Mouse (Mus musculus): Measurements from ENCODE around the gene Bod1l.

Bod1l gene

DNA sequence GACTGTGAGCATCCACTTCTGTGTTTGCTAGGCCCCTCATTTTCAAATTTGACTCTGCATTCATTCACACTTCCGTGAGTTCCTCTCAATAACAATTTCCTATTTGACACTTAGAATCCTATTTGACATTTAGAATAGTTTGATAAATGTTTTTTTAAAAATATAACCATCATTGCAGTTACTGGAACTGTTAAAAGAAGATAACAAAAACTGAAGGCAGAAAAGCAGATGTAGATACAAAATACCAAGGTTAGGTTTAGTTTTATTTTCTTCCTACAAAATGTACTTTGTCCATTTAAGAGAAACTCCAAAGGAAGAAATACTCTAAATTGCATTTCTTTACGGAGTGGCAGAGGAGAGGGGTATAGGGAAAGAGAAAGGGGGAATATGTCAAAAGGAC is 42.5 kb downstream of the Bod1l start:
- DNase-seq (ENCODE audit: low spot score in 2 of 2): no peak

DNA sequence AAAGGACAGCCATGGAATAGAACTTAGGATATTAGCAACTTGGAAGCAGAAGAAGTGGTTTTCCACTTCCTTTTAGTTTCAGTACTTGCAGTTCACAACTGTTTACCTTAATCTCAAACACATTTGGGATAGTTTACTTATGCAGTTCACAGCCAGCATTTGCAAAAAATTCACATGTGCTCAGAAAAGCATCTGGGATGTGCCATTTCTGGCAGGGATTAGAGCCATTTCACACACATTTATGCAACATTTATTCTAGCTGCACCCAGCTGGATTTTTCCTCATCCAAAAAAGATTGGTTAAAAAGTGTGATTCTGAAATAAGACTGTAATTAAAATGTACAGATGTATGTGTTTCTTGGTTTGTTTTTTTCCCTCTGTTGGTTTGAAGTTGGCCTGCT is 49.7 kb downstream of the Bod1l start:
- no peak for DNase-seq (ENCODE audit: low spot score in 2 of 2)

DNA sequence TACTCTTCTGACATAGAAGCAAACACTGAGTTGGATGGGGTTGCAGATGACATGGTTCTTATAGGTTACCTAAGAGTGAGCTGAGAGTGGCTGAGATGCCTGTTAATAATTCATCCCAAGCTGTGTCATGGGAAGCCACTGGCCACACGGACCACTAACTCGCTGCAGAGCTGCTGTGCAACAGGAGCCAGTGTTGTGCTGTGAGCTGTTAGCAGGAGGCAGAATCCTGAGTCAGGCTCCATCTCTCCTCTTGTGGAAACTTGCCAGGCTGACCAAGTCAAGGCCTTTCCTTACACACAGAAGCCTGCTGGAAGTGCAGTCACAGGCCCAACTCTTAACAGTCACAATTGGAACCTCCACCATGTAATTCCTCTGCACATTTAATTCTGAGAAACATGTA is 53.6 kb downstream of the Bod1l start:
- DNase-seq (ENCODE audit: low spot score in 2 of 2): no peak

DNA sequence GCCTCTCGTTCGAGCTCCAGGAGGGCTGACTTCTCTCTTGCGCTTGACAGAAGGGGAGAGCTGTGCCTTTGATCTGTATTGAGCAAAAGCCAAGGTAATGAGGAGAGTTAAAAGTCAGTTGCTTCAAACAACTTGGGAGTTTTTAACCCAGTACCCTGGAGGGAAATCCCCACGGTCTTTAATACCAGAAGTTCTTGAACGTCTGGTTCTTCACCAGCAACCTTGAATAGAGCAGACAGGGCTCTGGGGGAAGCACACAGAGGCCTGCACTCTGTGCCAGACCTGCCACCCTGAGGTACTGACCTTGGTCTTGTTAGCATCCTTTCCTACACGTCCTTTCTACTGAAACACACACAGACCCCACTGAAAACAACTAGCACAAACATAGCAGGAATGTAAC is 55.2 kb downstream of the Bod1l start:
- DNase-seq (ENCODE audit: low spot score in 2 of 2): no peak

DNA sequence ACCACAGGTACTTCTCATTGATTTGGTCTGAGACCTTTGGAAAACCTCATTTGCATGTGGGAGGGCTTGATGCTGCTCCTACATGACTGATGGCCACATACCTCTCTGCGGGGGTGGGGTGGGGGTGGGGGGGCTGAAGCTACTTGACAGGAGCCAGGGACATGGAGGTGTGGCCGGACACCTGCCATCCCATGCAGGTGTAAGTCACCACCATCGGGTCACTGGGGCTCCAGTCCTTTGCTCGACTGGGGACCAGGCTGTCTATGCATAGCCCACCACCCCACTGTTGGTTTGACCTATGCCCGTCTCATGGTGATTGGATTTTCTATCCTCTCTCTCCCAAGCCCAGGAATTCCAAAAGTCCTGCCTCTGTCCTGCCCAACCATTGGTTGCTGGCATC is 62.2 kb downstream of the Bod1l start:
- DNase-seq (ENCODE audit: low spot score in 2 of 2): no peak

DNA sequence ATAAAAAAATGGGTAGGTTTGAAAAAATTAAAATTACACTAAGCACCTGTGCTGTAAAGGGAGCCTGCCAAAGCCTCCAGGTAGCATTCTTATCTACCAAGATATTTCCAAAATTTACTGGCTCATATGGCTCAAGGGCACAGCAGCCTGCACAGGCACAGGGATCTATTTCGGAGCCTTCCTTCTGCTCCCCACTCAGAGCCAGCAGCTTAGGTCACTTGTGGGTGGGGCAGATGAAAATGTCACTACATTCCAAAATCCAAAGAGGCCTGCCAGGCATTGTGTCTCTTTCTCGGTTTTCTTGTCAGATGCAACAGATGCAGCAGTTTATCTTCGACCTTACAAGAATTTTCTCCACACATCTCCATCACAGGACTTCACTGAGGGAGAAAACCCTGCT is 64.1 kb downstream of the Bod1l start:
- DNase-seq (ENCODE audit: low spot score in 2 of 2): no peak

DNA sequence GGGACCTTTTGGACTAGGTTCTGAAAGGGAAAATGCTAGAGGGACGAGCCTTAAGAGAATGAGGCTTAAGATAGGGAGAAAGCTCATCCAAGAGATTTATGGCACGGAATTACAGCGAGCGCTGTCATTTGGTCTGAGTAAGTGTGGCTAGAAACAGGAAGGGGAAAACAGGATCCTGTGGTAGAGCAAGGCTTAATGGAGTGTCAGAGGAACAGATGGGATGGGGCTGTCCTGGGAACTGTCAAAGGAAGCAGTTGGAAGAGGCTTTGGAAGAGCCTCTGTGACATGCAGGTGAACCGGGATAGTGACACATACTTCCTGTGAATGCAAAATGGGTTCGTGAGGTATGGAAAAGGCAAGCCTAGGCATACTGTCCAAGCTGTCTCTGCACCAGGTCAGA is 68.4 kb downstream of the Bod1l start:
- no peak for DNase-seq (ENCODE audit: low spot score in 2 of 2)

DNA sequence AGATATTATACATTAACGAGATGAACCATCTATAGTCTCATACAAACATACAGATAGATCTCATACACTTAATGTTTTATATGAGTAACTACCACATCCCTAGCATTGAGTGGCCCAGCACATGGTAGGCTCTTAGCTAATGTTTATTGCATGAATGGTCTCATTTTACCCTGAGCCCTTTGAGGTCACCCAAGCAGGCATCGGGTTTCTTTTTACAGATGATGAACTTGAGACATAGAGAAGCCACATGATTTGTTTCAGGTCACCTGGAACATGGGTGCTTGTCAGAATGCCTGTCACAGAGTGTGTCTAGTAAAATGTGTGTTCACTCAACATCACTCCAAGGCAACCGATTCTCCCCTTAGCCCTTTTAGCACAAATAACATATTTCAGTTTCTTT is 68.8 kb downstream of the Bod1l start:
- no peak for DNase-seq (ENCODE audit: low spot score in 2 of 2)

DNA sequence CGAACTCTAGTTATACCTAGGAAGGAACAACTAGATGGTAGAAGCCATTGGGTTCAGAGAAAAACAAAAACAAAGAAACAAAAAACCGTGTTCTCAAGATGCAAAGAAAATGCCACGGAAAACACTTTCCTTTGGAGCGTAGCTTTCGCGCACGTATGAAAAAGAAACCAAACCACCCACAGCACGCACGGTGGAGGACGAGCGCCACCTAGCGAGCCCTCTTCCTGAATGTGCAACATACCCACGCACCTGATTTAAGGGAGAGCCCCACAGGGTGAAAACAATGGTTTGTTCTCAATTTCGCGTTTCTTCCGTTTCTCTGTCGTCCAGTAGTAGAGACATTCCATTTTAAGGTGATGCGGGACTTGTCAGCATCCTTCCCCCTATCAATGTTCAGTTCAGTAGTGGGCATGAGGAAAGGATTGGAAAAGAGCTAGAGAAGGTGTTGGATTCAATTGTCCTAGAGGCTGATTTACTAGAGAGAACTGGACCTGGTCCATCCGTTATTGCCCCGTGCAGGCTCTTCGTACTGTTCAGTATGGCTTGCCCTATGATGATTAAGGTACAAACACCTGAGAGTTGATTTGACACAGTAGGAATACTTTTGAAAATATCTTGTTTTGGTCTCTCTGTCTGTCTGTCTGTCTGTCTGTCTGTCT is 75.6 kb downstream of the Bod1l start:
- DNase-seq (ENCODE audit: low spot score in 2 of 2): peak; percentile 80 to 86

DNA sequence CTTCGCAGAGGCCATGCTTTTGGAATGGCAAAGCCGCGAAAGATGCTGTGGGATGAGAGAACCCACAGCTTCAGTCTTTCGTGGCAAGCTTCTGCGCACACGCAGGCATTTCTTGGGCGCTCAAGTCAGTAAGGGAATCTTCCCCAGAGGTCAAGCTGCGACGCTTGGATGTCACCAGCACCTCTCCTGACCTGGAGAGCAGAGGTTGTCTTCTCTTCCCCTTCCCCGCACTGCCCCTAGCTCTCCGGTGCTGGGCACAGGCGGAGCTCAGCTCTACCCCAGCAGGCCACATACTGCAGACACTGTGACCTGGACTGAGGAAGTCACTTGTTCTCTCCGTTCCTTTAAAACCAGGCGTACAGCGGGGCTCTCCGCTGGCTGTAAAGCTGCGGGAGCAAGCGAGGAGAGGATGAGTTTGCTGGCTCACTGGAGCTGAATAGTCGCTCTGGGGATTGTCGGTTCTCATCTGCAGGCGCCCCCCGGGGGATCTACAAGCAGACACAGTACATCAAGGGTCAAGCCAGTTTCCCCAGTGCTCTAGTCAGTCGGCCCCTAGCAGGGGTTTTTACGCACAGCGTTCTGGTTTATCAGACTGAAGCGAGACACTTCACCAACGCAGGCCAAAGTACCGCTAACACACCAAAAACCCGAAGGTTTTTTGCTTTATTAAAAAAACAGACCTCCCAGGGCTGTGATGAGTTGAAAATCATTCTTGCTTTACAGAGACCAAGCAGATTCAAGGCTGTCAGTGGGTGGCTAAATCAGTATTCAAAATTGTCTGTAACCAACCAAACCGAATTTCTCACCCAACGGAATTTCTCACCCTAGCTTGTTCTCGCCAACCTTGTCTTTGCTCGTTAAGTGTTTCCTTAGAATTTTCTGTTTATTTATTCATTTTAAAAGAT is 76.6 kb downstream of the Bod1l start:
- DNase-seq (ENCODE audit: low spot score in 2 of 2): no peak

DNA sequence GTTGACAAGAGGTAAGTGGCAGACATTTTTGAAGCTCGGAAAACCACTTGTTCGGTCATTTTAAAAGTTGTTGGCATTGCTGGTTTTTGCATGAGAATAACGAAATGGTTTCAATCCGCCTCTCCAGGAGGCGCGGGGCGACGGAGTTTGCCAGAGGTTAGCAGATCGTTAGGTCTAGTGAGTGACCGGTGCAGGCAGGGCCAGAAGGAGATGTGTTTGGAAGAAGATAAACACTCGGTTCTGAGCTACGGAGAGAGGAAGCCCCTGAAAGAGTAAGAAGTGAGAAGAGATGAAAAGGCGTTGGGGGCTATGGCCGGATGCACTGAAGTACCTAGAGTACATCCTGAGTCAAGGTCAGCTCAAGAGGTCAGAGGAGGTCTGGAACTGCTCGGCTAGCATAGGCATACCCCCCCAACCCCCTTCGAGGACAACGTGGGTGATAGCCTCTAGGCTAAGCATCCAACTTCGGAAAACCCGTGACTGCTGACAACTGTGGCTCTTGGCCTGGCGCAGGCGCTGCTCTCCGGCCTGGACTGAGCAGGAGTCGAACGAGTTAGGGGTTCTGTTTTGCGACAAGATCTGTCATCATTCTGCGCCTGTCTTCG is 77.6 kb downstream of the Bod1l start:
- DNase-seq (ENCODE audit: low spot score in 2 of 2): no peak

DNA sequence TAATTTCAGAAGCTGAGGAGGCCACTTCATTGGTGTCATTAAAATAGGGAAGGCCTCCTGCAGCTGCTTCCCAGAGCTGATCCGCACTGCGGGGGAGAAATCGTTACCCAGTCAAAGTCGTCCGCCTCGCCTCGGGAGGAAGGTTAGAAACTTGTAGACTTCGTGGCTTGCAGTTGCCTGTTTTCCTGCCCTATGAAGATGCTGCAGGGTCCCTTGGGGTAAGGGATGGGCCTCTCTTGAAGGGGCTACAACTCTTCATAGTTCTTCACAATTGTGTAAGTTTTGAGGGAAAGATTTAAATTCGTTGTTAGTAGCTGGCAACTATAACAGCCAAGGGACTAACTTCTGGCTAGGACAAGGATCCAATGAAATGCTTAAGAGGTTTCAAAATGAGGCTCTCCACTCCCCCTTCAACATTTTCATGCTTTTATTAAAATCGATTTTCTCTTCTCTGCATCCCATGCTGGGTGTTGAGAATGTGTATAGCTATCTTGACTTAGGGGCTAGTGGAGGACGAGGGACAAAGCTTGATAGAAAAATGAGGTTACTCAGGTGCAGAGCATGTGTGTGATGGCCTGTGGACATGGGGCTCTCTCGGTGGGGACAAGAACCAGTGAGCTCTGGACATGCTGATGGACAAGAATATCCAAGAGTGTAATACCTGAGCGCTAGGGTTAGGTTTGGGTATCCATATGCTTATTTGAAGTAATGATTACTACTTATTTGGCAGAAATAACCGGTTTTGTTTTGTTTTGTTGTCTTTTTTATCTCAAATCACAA is 78.3 kb downstream of the Bod1l start:
- no peak for DNase-seq (ENCODE audit: low spot score in 2 of 2)

DNA sequence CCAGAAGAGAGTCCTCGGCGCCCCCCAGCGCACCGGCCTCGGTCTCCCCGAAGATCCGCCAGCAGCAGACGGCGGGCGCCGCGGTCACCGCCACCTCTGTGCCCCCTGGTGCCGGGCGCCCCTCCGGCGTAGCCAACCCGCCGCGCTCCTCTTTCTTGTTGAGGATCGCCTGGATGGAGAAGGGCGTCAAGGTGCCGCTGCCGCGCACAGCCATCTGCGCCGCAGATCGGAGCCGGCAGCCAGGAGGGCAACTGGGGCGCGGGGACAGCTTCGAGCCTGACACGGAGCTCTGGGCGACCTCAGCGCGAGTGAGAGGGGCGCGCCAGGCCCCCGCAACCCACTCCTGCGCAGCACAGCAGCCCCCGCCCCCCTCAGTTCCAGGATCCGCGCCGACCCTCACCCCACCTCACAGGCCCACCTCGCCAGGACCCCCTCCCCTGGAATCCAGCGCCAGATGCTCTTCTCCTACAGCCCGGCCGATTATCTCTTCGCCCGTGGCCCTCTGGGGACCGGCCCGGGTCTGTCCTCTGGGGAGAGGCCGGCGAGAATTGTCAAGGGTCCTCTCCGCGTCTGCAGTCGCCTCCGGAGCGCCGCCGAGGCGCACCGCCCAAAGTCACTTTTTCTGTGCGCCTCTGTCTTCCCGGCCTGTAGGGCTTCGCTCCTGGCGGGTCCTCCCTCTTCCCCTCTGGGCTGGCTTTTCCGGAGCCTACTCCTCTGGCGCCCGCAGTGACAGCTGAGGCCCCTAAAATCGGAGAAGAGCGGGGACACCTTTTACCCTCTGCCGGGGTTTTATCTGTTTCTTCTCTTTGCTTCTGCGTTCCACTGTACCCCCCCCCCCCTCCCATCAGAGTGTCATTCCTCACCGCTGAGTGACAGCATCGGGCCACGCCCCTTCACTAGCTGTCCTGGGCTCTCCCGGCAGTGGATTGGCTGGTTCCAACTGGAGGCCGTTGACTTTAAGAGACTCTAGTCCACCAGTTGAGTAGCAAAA is 80.1 kb downstream of the Bod1l start, which contains the start of gene Nkx3-2:
Gene Nkx3-2 (minus strand): TSS at position 771 of the 991 bp plus-strand sequence.
- DNase-seq (ENCODE audit: low spot score in 2 of 2): no peak

DNA sequence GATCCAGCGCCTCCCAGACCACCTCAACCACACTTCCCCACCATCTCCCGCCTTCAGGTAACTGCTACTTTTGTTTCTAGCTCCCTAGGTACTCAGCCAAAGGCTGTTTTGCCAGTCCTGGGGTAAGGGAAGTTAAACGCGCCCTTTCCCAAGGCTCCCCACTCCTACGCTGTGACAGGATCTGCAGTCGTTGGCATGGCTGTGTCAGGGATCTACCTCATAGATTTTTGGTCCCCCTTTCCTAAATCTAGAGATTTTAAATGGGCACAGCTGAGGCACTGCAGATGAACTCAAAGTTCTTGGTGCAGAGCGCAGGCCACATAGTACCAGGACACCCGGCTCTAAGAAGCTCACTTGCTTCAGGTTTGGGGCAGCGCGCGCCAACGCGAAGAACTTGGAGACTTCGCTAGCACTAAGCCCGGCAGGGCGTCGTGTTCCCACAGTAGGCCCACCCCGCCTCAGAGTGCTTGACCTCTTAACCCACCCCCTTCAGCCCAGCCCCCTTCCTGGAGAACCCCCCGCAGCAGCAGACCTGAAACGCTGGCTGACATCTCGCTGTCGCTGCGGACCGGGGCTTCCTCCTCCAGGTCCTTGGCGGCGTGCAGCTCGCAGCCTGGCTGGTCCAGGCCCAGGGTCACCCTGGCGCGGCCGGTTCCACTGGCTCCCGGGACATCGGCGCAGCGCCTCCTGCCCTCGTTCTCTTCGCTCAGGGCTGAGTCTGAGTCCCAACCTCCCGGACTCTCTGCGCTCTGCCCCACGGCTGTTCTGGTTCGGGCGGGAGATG is 81.0 kb downstream of the Bod1l start:
- DNase-seq (ENCODE audit: low spot score in 2 of 2): no peak

DNA sequence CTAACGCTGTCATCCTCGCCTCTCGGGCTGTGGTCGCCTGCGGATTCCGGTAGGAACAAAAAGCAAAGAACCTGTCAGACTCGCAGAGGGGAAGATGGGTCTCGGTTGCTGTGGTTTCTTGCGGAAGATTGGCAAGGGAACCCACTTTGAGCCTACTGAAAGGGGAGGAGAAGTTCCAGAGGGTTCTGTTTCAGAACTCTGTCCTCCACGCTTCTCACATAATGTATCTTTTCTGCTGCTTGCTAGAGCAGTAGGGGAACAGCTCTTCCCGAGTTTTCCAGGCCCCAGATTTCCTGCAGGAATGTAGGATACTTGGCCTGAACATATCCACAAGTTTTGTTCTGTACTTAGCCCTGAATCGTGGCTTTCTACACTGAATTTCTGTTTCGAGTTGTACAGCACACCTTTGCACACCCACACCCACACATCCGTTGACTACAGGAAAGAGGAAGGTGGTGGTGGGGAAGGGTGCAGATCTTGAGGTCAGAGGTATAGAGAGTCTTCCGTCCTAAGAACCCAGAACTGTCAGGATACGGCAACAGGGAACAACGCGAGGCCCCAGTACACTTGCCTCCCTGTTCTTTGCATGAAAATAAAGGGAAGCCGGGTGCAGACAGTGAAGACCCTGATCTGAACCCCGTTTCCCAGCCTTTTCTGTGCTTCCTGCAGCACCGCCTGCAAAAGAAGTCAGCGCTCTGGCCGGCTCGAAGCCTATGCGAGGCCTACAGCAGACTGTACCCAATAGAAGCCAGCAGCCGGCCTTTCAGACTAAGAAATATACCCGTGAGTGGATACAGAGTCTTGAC is 81.8 kb downstream of the Bod1l start:
- no peak for DNase-seq (ENCODE audit: low spot score in 2 of 2)

DNA sequence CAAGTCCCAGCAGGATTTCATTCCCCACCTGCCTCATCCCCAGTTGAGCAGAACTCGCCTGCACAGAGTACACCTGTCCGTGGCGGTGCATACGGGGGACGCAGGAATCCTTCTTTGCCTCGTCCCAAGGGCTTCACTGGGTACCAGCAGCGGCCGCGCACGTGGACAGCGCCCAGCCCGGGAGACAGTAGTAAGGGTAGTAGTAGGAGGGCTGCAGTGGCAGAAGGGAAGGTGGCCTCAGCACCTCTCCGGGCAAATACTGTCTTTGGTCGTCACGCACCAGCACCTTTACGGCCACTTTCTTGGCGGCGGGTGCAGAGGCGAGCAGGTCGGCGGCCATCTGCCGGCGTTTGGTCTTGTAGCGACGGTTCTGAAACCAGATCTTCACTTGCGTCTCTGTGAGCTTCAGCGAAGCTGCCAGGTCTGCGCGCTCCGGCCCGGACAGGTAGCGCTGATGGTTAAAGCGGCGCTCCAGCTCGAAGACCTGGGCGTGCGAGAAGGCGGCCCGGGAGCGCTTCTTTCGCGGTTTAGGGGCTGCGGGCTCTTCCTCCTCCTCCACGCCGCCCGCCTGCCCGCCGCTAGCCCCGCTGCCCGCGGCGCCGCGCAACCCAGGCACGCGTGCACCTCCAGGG is 82.5 kb downstream of the Bod1l start:
- DNase-seq (ENCODE audit: low spot score in 2 of 2): no peak

DNA sequence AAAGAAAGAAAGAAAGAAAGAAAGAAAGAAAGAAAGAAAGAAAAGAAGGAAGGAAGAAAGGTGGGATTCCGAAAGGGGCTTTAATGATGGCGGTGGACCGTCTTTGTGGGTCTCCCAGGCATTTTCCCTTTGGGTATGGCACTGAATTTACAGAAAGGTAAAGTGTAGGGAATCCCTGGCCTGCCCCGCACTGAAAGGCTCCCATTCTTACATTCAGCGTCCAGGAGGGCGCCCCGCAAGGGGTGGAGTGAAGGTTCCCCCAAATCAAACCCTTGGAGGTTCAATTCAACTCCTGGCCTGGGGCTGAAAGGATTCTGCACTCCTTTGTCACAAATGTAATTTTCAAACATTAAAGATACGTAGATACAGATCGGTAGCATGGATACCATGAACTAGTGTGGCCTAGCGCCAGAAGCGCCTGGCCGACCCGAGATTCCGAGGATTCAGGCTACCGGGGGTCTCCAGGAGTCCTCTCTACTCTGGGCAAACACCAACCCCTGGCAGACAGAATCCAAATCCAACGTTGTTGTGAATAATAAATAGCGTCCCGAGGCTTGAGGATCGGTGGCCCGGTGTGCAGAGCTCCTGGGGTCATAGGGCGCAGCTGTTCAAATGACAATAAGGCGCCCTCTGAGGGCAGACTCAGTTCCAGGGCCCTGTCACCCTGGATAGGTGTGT is 83.1 kb downstream of the Bod1l start:
- no peak for DNase-seq (ENCODE audit: low spot score in 2 of 2)

DNA sequence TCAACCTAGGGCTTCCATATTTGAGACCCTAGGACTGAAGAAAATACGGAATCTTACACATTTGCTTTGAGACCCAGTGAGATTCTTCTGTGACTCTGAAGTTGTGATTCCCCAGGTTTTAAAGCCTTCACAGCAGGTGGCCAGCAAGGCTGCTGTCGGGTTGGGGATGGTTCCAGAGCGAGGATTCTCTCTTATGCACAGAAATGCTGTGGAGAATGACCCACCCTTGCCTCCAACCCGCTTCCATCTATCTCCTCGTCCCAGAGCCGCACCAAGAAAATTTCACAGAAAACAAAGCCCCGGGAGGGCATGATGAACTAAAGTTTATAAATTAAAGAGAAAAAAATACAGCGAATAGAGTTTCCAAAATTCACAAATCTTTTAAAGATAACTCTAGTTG is 84.0 kb downstream of the Bod1l start:
- no peak for DNase-seq (ENCODE audit: low spot score in 2 of 2)
